Mouse (Mus musculus) small intestine, adult 2 months (tissue): ENCODE measurements around the gene Cers3.

ENCODE experiments used
- CTCF ChIP-seq: fragments of 200-500 bp; IDR thresholded peaks from 2 replicates; pipeline ENCODE4 v1.5.1; 2012; ENCODE audit warnings: low read depth, mild to moderate bottlenecking, control low read depth, inconsistent platforms, low read length, moderate library complexity, mixed read lengths; ENCODE audit not compliant: insufficient replicate concordance, insufficient read length; ENCODE audit errors: extremely low read depth
- POLR2A ChIP-seq: fragments of 200-500 bp; IDR thresholded peaks from 2 replicates; pipeline ENCODE4 v1.6.1; 2012; ENCODE audit warnings: low read depth, mild to moderate bottlenecking, control low read depth, inconsistent platforms, low read length, moderate library complexity

- TF ChIP-seq CTCF (no peak), POLR2A (no peak)
Measured at GRCm38 (mm10) chr7:66791022-66791421, 47.7 kb downstream of the Cers3 start.
